Mouse (Mus musculus) heart, embryonic 16.5 days (tissue): ENCODE results near the gene Gm20708. TPM values are rescaled to one million over a fixed set of nuclear protein-coding genes. Genes with fewer than 3 reads are reported as not detected.
A peak's percentile ranks its signal among the peaks of the same experiment; 100 is the strongest.
"Not testable (repeated sequence)": the region's sequence is repeated elsewhere in the genome, so short reads cannot be mapped to it uniquely, and the experiment has no call there.

Source experiments
- ATAC-seq: fragments of 200-750 bp; cut with Nextera tagmentation; replicated peaks from 2 replicates; pipeline ENCODE4 v1.8.0; 2017; ENCODE audit warnings: moderate number of reproducible peaks; ENCODE audit not compliant: insufficient read depth, low FRiP score; ENCODE audit errors: extremely low read depth
- H3K27ac ChIP-seq: fragments of 300-500 bp; sonication (generic); 2 replicates; pipeline ENCODE4 v1.5.1; 2014; ENCODE audit warnings: mild to moderate bottlenecking, low read length, control low read depth, moderate library complexity
- H3K27me3 ChIP-seq: fragments of 300-500 bp; sonication (generic); 2 replicates; pipeline ENCODE4 v1.6.1; 2014; ENCODE audit warnings: low read length, mixed read lengths; ENCODE audit not compliant: control insufficient read depth, insufficient read depth
- H3K36me3 ChIP-seq: fragments of 300-500 bp; sonication (generic); 2 replicates; pipeline ENCODE4 v1.6.1; 2014; ENCODE audit not compliant: control insufficient read depth, insufficient read depth
- H3K4me1 ChIP-seq: fragments of 300-500 bp; sonication (generic); 2 replicates; pipeline ENCODE4 v1.6.1; 2014; ENCODE audit warnings: low read length, mixed read lengths; ENCODE audit not compliant: control insufficient read depth, insufficient read depth
- H3K4me2 ChIP-seq: fragments of 300-500 bp; sonication (generic); 2 replicates; pipeline ENCODE4 v1.6.1; 2014; ENCODE audit warnings: low read depth, mild to moderate bottlenecking, control low read depth, low read length
- H3K4me3 ChIP-seq: fragments of 300-500 bp; sonication (generic); 2 replicates; pipeline ENCODE4 v1.5.1; 2014; ENCODE audit warnings: mild to moderate bottlenecking, control low read depth, low read length
- H3K9ac ChIP-seq: fragments of 300-500 bp; sonication (generic); 2 replicates; pipeline ENCODE4 v1.6.1; 2014; ENCODE audit warnings: low read length, control low read depth
- H3K9me3 ChIP-seq: fragments of 300-500 bp; sonication (generic); replicated peaks from 2 replicates; pipeline ENCODE4 v1.6.1; 2016; ENCODE audit warnings: low read length; ENCODE audit not compliant: control insufficient read depth
- WGBS: fragments of 180-500 bp; shearing (Covaris S2); extraction: QIAGEN DNeasy Blood & Tissue Kit; methylation state at CpG from one replicate; pipeline ENCODE4 v1.1.7; 2014; 5-methylcytosine and 5-hydroxymethylcytosine counted together
- polyA plus RNA-seq: library from polyadenylated mRNA; unstranded; fragments of >200 nt; fragmentation: Nextera tagmentation; extraction: Ambion mirVana; gene quantifications from 2 replicates; pipeline ENCODE4 v1.2.1, GENCODE M21; 2015

Gene Gm20708
- polyA plus RNA-seq, 1 experiment from 2014 or later = 2.4 TPM

DNA sequence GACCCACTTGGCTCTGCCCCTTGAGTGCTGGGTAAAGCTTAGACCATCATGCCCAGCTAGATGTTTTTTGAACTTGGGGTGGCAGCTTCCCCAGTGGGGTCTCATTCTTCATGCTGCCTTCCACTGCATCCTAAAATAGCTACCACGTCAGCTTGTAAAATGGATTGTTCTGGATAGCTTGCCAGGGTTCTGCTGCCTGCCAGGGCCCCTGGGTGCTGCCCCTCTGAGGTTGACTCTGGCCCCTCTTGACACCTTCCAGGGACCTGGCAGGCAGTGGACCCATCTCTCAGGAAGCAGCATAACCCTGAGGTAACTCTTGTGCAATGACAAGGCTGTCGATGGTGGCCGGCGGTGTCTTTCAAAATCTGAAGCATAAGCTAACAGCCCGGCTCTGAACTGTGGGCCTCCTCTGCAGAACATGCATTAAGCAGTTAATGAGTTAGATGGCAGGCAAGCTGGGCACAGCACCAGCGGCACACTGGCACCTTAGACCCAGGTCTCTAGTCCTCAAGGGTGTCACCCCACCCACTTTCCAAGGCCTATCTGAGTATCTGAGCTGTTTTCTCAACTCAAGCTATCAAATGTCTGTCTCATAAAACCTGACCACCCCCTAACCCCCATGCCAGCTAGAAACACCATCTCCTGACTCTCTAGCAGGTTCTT, 5.4 kb downstream of the Gm20708 start:
- Histone ChIP-seq H3K27ac (peak overlapping the region; percentile 60), H3K9ac (no peak overlapping the region; the same call in 1 of the 2 replicates), H3K4me3 (no peak overlapping the region), H3K4me2 (no peak overlapping the region), H3K4me1 (peaks cover 45% of the 10 kb centered on the region), H3K9me3 (no peaks in the 10 kb centered on the region), H3K36me3 (peaks cover 45% of the 10 kb centered on the region), H3K27me3 (no peaks in the 10 kb centered on the region)
- WGBS = 82% methylated on average over 6 of the region's 6 CpGs
- ATAC-seq = no peak

DNA sequence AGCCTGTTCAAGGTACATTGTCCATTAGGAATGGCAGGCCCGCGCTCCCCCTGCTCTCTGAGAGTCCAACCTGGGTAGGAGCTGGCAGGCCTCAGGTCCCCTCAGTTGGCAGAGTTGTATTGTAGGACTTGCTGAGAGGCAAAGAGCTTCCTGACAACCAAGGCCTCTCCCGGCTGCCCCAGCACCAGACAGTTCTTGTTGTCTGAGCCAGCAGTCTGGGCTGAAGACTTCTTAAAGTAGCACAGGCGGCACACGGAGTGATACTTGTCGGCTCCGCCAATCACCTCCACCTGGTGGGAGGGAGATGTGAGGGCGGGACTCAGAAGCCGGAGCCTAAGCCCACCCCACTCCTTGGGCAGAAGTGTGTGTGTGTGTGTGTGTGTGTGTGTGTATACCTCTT, 6.4 kb downstream of the Gm20708 start:
- not testable (repeated sequence) for H3K27me3 ChIP-seq, H3K9me3 ChIP-seq, H3K27ac ChIP-seq, H3K4me3 ChIP-seq, H3K4me2 ChIP-seq, ATAC-seq, H3K9ac ChIP-seq
- Histone ChIP-seq H3K36me3 (peaks cover 53% of the 10 kb centered on the region), H3K4me1 (peaks cover 46% of the 10 kb centered on the region)
- WGBS = 78% methylated on average over 9 of the region's 9 CpGs

DNA sequence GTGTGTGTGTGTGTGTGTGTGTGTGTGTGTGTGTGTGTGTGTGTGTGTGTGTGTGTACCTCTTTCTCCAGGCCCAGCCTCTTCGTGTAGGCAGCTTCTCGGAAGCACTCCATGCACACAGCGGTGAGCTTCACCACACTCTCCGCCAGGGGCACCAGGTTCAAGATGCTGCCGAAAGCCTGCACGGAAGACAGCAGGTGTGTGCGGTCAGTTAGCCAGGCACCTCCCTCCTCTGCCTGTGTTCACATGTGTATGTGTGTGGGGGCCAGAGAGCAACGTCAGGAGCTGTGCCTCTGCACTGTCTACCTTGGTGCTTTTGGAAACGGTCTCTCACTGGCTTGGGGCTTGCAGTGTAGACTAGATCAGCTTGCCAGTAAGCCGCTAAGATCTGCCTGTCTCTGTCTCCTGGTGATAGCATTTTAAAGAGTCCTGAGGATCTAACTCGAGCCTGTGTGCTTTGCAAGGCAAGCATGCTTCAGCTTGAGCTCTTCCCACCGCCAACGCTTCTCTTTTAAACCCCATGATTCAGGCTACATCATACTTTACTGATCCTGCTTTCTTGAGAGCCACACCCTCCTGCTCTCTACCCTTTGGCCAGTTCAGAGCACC, 7.0 kb downstream of the Gm20708 start:
- Histone ChIP-seq H3K36me3 (peaks cover 54% of the 10 kb centered on the region), H3K4me2 (no peak overlapping the region), H3K9ac (no peak overlapping the region), H3K27me3 (no peaks in the 10 kb centered on the region), H3K4me1 (peaks cover 40% of the 10 kb centered on the region), H3K9me3 (no peaks in the 10 kb centered on the region), H3K27ac (no peak overlapping the region), H3K4me3 (no peak overlapping the region)
- WGBS = 88% methylated on average over 12 of the region's 13 CpGs
- no peak for ATAC-seq

DNA sequence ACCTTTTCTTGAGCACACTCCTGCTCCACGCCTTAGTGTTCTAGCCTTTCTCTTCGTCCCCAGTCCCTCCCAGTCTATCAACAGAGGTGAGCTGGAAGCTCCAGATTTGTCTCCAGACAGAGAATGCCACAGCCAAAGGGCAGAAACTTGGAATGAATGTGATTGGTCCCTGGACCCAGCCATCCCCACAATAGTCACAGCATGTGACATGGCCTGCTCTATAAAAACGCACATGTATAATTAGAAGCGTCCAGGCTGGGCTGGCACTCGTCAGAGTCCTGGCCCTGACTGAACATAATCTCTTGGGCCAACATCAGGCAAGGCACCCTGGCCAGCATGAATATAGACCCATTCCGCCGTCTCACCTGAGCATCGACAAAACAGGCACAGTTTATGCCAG, 9.6 kb downstream of the Gm20708 start:
- Histone ChIP-seq H3K9me3 (no peaks in the 10 kb centered on the region), H3K4me2 (peak overlapping the region; percentile 43), H3K4me1 (peaks cover 53% of the 10 kb centered on the region), H3K27me3 (no peaks in the 10 kb centered on the region), H3K9ac (peak overlapping the region; percentile 48), H3K4me3 (no peak overlapping the region), H3K27ac (peak overlapping the region; percentile 94), H3K36me3 (peaks cover 54% of the 10 kb centered on the region)
- 50% methylated on average over 8 of the region's 8 CpGs for WGBS
- peak; percentile 79 for ATAC-seq

DNA sequence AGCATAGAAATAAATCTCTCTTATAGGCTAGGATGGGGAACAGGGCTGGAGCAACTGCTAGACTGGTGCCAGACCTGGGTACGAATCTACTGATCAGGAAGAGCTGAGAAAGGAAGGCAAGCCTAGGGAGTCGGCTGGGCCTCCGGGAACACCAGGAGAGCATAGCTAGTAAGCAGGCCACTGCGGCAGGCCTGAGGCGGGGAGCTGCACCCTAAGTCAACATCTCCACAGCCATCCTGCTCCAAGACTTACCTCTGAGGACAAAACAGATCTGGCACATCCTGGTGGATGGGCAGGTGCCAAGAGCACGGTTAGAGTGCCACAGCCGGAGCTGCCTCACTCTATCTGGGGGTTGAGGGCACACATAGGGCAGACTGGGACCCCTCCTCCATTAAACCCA, 10.7 kb downstream of the Gm20708 start:
- H3K4me2 ChIP-seq = no peak overlapping the region
- H3K4me1 ChIP-seq = peaks cover 50% of the 10 kb centered on the region
- ATAC-seq = no peak
- H3K4me3 ChIP-seq = no peak overlapping the region
- H3K36me3 ChIP-seq = peaks cover 48% of the 10 kb centered on the region
- no peaks in the 10 kb centered on the region for H3K9me3 ChIP-seq
- WGBS = 90% methylated on average over 7 of the region's 7 CpGs
- H3K27me3 ChIP-seq = no peaks in the 10 kb centered on the region
- H3K9ac ChIP-seq = peak overlapping the region; percentile 33; the same call in 1 of the 2 replicates
- H3K27ac ChIP-seq = peak overlapping the region; percentile 94

DNA sequence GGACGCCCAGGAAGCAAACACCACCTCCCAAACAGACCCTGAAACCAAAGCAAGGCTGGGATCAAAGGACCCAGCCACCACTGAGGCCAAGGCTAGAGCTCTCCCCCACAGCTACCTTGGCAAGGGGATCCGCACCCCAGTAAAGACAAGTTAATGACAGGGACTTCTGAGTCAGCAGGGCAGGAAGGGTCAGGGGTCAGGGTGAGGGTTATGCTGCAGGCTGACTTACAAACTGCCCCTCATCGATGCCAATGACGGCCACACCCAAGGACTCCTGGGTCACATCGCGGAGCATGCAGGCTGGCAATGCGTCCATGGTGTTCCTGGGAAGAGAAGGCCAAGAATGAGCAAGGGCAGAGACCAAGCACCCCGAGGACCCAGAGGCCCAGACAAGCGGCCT, 12.4 kb downstream of the Gm20708 start:
- Histone ChIP-seq H3K4me2 (no peak overlapping the region), H3K36me3 (peaks cover 38% of the 10 kb centered on the region), H3K27me3 (no peaks in the 10 kb centered on the region), H3K27ac (peak overlapping the region; percentile 17; the same call in 1 of the 2 replicates), H3K9me3 (no peaks in the 10 kb centered on the region), H3K4me3 (no peak overlapping the region), H3K4me1 (peaks cover 62% of the 10 kb centered on the region), H3K9ac (no peak overlapping the region)
- 93% methylated on average over 9 of the region's 9 CpGs for WGBS
- no peak for ATAC-seq

DNA sequence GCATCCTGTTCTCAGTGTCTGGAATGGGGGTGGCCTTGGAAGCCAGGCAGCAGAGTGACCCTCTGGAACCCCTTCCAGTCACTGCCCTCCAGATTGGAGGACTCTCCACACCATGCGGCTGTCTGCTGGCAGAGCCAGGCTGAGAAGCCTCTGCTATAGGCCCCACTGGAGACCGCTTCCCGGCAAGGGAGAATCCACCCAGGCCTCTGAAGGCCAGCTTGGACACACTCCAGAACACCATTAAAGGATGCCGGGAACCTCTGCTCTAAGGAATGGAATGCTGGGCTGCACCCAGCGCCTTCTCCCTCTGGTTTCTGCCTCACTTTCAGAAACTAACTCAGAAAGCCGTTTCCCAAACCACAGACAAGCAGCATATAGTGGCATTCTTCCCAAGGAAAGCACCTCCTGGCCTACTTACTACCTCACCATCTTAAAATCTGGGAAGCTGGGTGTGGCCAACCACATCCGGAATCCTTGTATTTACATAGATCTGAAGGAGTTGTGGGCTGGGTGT, 13.3 kb downstream of the Gm20708 start:
- no peak for ATAC-seq
- WGBS = 36% methylated on average over 7 of the region's 7 CpGs
- Histone ChIP-seq H3K4me3 (no peak overlapping the region), H3K27me3 (no peaks in the 10 kb centered on the region), H3K4me1 (peaks cover 71% of the 10 kb centered on the region), H3K9ac (peak overlapping the region; percentile 54), H3K9me3 (no peaks in the 10 kb centered on the region), H3K27ac (peak overlapping the region; percentile 76), H3K4me2 (peak overlapping the region; percentile 90), H3K36me3 (peaks cover 34% of the 10 kb centered on the region)

DNA sequence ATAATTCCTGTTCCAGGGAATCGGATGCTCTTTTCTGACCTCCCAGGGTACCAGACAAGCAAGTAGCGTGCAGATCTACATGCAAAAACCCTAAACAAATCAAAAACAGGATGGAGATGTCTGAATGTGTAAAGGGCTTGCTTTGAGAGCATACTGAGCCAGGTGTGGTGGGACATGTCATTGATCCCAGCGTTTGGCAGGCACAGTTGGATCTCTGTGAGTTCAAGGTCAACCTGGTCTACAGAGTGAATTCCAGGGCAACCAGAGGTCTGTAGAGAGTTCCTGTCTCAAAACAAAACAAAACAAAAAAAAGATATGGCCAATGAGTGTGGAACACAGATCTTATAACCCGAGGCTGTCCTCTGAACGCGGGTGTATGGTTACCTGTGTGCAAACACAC, 13.9 kb downstream of the Gm20708 start:
- H3K27me3 ChIP-seq = no peaks in the 10 kb centered on the region
- peaks cover 28% of the 10 kb centered on the region for H3K36me3 ChIP-seq
- peak overlapping the region; percentile 76 for H3K27ac ChIP-seq
- H3K9ac ChIP-seq = peak overlapping the region; percentile 48
- H3K4me1 ChIP-seq = peaks cover 71% of the 10 kb centered on the region
- H3K4me2 ChIP-seq = peak overlapping the region; percentile 90; the same call in 1 of the 2 replicates
- H3K9me3 ChIP-seq = no peaks in the 10 kb centered on the region
- ATAC-seq = no peak
- 87% methylated on average over 6 of the region's 6 CpGs for WGBS
- no peak overlapping the region for H3K4me3 ChIP-seq
